Mouse (Mus musculus): Measurements from ENCODE around the gene Asb3. TPM values are rescaled to one million over a fixed set of nuclear protein-coding genes. Genes with fewer than 3 reads are reported as not detected.

Asb3 gene
- total and polyA plus RNA-seq, 2 experiments from 2014 or later: 18.9 to 22.4 TPM

GRCm38 (mm10) chr11:30899312-30899711 lies 14.1 kb downstream of the Asb3 start:
- ATAC-seq (ENCODE audit: low FRiP score) (no peak), DNase-seq (ENCODE audit: low spot score) (no peak)
- Histone ChIP-seq H3K9ac (replicated peaks; ENCODE audit: low read length, poor library complexity, severe bottlenecking) (no peak overlapping the region), H3K9me3 (ENCODE audit: low read length) (no peaks in the 10 kb centered on the region), H3K4me2 (ENCODE audit: low read depth, low read length, poor library complexity, severe bottlenecking) (no peak overlapping the region), H3K4me3 (ENCODE audit: low read depth, low read length) (no peak overlapping the region), H3K36me3 (ENCODE audit: insufficient read depth, low read length) (peaks cover 4% of the 10 kb centered on the region), H3K27ac (ENCODE audit: low read depth, low read length) (no peak overlapping the region), H3K27me3 (ENCODE audit: insufficient read depth, low read length) (no peaks in the 10 kb centered on the region), H3K4me1 (ENCODE audit: insufficient read depth, low read length) (no peaks in the 10 kb centered on the region)
- TF ChIP-seq CTCF (IDR thresholded peaks at IDR 0.05): no peak

GRCm38 (mm10) chr11:30912311-30912710 lies 27.1 kb downstream of the Asb3 start:
- H3K27ac ChIP-seq (ENCODE audit: low read depth, low read length): no peak overlapping the region
- no peak overlapping the region for H3K4me3 ChIP-seq (ENCODE audit: low read depth, low read length)
- H3K4me1 ChIP-seq (ENCODE audit: insufficient read depth, low read length): no peaks in the 10 kb centered on the region
- H3K4me2 ChIP-seq (ENCODE audit: low read depth, low read length, poor library complexity, severe bottlenecking): no peak overlapping the region
- H3K9me3 ChIP-seq (ENCODE audit: low read length): 0 out of 2 replicates have a peak, but pooled peaks cover 3% of the 10 kb centered on the region
- ATAC-seq (ENCODE audit: low FRiP score): no peak
- no peak for DNase-seq (ENCODE audit: low spot score)
- no peak overlapping the region for H3K9ac ChIP-seq (replicated peaks; ENCODE audit: low read length, poor library complexity, severe bottlenecking)
- WGBS: 94% methylated on average over 3 of the region's 3 CpGs
- no peaks in the 10 kb centered on the region for H3K27me3 ChIP-seq (ENCODE audit: insufficient read depth, low read length)
- peaks cover 4% of the 10 kb centered on the region; the same call in 1 of the 2 replicates for H3K36me3 ChIP-seq (ENCODE audit: insufficient read depth, low read length)
- no peak for TF ChIP-seq CTCF (IDR thresholded peaks at IDR 0.05)

- Histone ChIP-seq H3K4me1 (ENCODE audit: insufficient read depth, low read length) (no peaks in the 10 kb centered on the region), H3K4me2 (ENCODE audit: low read depth, low read length, poor library complexity, severe bottlenecking) (no peak overlapping the region), H3K36me3 (ENCODE audit: insufficient read depth, low read length) (peaks cover 2% of the 10 kb centered on the region; the same call in 1 of the 2 replicates), H3K27ac (ENCODE audit: low read depth, low read length) (no peak overlapping the region), H3K4me3 (ENCODE audit: low read depth, low read length) (no peak overlapping the region), H3K27me3 (ENCODE audit: insufficient read depth, low read length) (no peaks in the 10 kb centered on the region), H3K9ac (replicated peaks; ENCODE audit: low read length, poor library complexity, severe bottlenecking) (no peak overlapping the region), H3K9me3 (ENCODE audit: low read length) (no peaks in the 10 kb centered on the region)
- 56% methylated on average over 1 of the region's 1 CpGs for WGBS
- no peak for DNase-seq (ENCODE audit: low spot score)
- ATAC-seq (ENCODE audit: low FRiP score): no peak
- no peak for TF ChIP-seq CTCF (IDR thresholded peaks at IDR 0.05)
These were observed 35.4 kb downstream of the Asb3 start for GRCm38 (mm10) chr11:30920641-30921040.

GRCm38 (mm10) chr11:30923283-30923682 lies 38.1 kb downstream of the Asb3 start:
- H3K4me2 ChIP-seq (ENCODE audit: low read depth, low read length, poor library complexity, severe bottlenecking): no peak overlapping the region
- H3K27ac ChIP-seq (ENCODE audit: low read depth, low read length): no peak overlapping the region
- no peak for TF ChIP-seq CTCF (IDR thresholded peaks at IDR 0.05)
- no peak for ATAC-seq (ENCODE audit: low FRiP score)
- H3K9ac ChIP-seq (replicated peaks; ENCODE audit: low read length, poor library complexity, severe bottlenecking): no peak overlapping the region
- DNase-seq (ENCODE audit: low spot score): no peak
- H3K27me3 ChIP-seq (ENCODE audit: insufficient read depth, low read length): no peaks in the 10 kb centered on the region
- H3K9me3 ChIP-seq (ENCODE audit: low read length): no peaks in the 10 kb centered on the region
- 98% methylated on average over 3 of the region's 3 CpGs for WGBS
- H3K36me3 ChIP-seq (ENCODE audit: insufficient read depth, low read length): peaks cover 2% of the 10 kb centered on the region; the same call in 1 of the 2 replicates
- H3K4me1 ChIP-seq (ENCODE audit: insufficient read depth, low read length): no peaks in the 10 kb centered on the region
- H3K4me3 ChIP-seq (ENCODE audit: low read depth, low read length): no peak overlapping the region

GRCm38 (mm10) chr11:30928079-30928478 lies 42.9 kb downstream of the Asb3 start:
- Histone ChIP-seq H3K4me3 (ENCODE audit: low read depth, low read length) (no peak overlapping the region), H3K27me3 (ENCODE audit: insufficient read depth, low read length) (no peaks in the 10 kb centered on the region), H3K9ac (replicated peaks; ENCODE audit: low read length, poor library complexity, severe bottlenecking) (no peak overlapping the region), H3K9me3 (ENCODE audit: low read length) (no peaks in the 10 kb centered on the region), H3K4me1 (ENCODE audit: insufficient read depth, low read length) (no peaks in the 10 kb centered on the region), H3K4me2 (ENCODE audit: low read depth, low read length, poor library complexity, severe bottlenecking) (no peak overlapping the region), H3K36me3 (ENCODE audit: insufficient read depth, low read length) (peaks cover 8% of the 10 kb centered on the region), H3K27ac (ENCODE audit: low read depth, low read length) (no peak overlapping the region)
- DNase-seq (ENCODE audit: low spot score) (no peak), ATAC-seq (ENCODE audit: low FRiP score) (no peak)
- no peak for TF ChIP-seq CTCF (IDR thresholded peaks at IDR 0.05)

GRCm38 (mm10) chr11:30928498-30928897 lies 43.3 kb downstream of the Asb3 start:
- H3K4me2 ChIP-seq (ENCODE audit: low read depth, low read length, poor library complexity, severe bottlenecking): no peak overlapping the region
- no peak overlapping the region for H3K9ac ChIP-seq (replicated peaks; ENCODE audit: low read length, poor library complexity, severe bottlenecking)
- 100% methylated on average over 1 of the region's 1 CpGs for WGBS
- no peaks in the 10 kb centered on the region for H3K27me3 ChIP-seq (ENCODE audit: insufficient read depth, low read length)
- no peak overlapping the region for H3K27ac ChIP-seq (ENCODE audit: low read depth, low read length)
- H3K4me1 ChIP-seq (ENCODE audit: insufficient read depth, low read length): no peaks in the 10 kb centered on the region
- peaks cover 8% of the 10 kb centered on the region; the same call in 1 of the 2 replicates for H3K36me3 ChIP-seq (ENCODE audit: insufficient read depth, low read length)
- DNase-seq (ENCODE audit: low spot score): no peak
- no peaks in the 10 kb centered on the region for H3K9me3 ChIP-seq (ENCODE audit: low read length)
- H3K4me3 ChIP-seq (ENCODE audit: low read depth, low read length): no peak overlapping the region
- no peak for TF ChIP-seq CTCF (IDR thresholded peaks at IDR 0.05)
- ATAC-seq (ENCODE audit: low FRiP score): no peak

Data from midbrain, postnatal 0 days (tissue).